Mouse (Mus musculus) spleen, adult 12 weeks (tissue): Measurements from ENCODE around the gene 4930535I16Rik.

ENCODE experiments used
- DNase-seq: peaks from one replicate; pipeline ENCODE4 v3.0.0; 2022; ENCODE audit warnings: low spot score

The 4930535I16Rik gene

DNA sequence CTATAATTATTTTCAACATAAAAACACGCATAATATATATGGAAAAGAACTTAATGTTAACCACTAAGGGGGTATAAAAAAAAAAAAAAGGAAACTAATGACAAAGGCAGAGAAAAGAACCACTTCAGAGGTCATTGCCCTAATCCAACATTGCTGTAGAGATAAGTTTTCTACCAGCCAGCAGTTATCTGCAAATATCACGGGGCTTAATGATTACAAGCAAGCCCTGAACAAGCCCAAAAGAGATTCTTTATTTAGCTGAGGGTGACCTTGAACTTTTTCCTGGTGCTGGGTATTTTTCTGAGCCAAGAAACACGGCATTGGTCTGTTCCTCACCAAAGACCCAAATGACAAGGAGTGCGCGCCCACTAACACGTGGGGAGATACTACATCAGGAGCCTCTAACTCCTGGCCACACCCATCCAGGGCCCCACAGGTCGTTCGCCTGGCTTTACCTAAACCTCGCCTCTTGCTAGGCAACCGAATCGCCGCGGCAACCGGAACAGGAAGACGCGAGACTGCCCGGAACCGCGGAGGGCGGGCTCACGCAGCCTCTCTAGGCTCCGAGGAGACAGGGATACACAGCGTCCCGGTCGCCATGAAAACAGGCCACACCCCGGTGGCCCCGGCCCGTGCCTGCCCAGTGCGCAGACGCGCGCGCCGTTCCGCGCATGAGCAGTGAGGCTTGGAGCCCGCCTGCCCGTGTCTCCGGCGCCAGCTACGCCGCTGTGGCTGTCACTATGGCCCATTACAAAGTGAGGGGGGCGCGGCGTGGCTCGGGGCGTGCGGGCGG, 13.3 kb downstream of the 4930535I16Rik start, which contains the start of gene Mycbp:
Gene Mycbp, plus strand, starts transcription at position 500 of the 793 bp plus-strand sequence.
- peak; percentile 99 for DNase-seq

DNA sequence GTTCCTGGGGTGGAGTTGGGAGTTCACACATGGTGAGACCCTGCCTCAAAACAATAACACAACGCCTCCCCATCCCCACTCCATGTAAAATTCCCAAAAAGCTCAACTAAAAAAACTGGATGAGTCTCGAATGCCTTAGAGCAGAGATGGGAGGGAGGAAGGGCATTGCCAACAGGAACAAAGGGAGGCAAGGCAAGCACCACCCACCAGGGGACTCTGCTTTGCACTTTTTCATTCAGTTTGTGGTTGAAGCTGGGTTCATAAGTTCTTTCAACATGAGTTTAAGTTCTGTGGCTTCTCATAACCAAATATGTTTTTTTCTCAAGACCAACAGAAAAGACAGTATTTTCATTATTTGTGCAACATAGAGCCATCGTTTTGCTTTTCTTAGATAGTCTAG, 14.4 kb downstream of the 4930535I16Rik start:
- no peak for DNase-seq

DNA sequence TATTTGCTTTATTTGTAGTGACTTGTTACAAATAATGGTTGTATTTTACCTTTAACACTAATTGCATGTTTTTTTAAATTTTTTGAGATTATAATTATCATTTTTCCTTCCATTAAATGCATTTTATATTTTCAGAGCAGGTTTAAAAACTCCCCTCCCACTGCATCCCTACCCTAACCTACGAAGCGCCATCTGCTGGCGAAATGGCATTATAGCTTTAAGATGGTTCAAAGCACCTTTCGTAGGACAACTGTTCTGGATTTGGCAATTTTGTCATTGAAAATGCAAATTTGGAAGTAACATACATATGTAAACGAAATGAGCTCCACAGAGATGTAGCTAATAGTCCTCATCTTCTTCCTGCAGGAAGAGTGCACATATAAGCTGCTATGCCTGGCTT, 19.1 kb downstream of the 4930535I16Rik start:
- DNase-seq: no peak

DNA sequence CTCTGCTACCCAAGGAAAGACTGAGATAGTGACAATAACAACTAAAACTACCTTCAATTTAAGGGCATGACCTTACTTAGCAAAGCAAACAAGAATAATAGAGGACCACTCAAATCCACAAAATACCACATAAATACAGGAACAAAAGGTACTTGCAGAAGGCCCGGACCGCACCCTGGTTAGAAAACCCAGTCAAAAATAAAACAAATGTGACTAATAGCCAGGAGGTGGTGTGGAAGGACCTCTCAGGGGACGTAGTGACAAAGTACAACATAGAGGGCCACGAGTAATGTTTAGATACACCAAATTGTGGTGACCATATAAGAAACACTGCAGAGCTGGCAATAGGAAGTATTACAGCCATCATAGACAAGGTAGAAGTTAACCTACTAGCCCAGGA, 23.5 kb downstream of the 4930535I16Rik start:
- no peak for DNase-seq

DNA sequence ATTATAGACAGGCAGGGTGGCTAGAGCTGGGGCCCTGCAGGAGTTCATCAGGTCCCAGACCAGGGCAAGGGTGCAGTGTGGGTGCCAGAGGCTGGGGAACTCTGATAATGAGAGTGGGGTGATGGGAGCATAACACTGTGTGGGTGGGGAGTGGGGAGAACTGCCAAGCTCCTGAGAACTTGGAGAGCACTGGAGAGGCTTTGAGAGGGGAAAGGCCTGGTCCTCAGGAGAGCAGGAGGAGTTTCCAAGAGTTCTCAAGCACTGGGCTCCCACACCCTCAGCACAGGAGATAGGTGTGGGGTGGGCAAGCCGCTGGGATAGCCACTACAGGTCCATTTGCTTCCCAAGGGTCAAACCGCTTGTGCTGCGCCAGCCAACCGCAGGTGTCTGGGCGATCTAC, 24.1 kb downstream of the 4930535I16Rik start:
- no peak for DNase-seq
